8 mouse cellular contexts compared by ENCODE assay signal in the genomic region with DNA sequence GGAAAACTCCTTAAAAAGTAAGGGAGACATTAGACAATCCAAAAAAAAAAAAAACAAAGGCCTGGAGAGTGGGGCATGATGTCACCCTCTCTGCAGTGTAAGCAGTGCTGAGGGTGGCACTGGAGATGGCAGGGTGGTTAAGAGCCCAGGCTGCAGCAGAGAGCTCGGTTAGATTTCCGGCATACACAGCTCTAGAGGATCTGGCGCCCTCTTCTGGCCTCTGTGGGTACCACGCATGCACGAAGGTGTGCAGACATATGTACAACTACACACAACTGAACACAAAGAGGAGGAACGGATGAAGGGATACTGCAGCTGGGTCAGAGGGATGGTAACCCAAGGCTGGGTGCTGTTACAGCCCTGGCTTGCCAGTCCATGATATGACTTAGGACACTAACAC. TPM values are rescaled to one million over a fixed set of nuclear protein-coding genes. Genes with fewer than 3 reads are reported as not detected.
DNase-seq lines count a peak whose midpoint lies in the region; ATAC-seq and TF ChIP-seq lines count a peak whose summit lies in the region.
"Had no signal": no experiment of that assay in that cellular context is flagged by ENCODE, and none has a peak within 500 bp of the region (broad histone marks: within the 10 kb centered on the region; RNA-seq: fewer than 3 reads in every experiment).

No protein-coding gene starts in this region.

- peak; percentile 63 for DNase-seq in intestine, embryonic 14.5 days (ENCODE audit: low spot score)
- peak; percentile 66 for DNase-seq in ES-CJ7 (ENCODE audit: low read depth, low spot score)
- DNase-seq in adrenal gland, postnatal 10 days = peak; percentile 63
- peak in 1 of 3 experiments; percentile 11 for DNase-seq in liver, embryonic 14.5 days (ENCODE audit: low read depth in 3 of 3, low spot score in 3 of 3)
- DNase-seq in right cerebral cortex, postnatal 4 days = peak; percentile 70

- no peak overlapping the region for H3K27ac ChIP-seq in intestine, embryonic 14.5 days (ENCODE audit: low read depth)
- no peak overlapping the region for H3K27ac ChIP-seq in intestine, embryonic 16.5 days (ENCODE audit: low read length)
- no peak overlapping the region for H3K27ac ChIP-seq in liver, embryonic 14.5 days
- H3K27ac ChIP-seq: heart, embryonic 15.5 days had no signal

- no peak overlapping the region for H3K9ac ChIP-seq in intestine, embryonic 14.5 days (ENCODE audit: low read length)
- H3K9ac ChIP-seq in intestine, embryonic 16.5 days (ENCODE audit: low read depth, low read length) = no peak overlapping the region
- H3K9ac ChIP-seq in liver, embryonic 14.5 days (replicated peaks) = no peak overlapping the region
- H3K9ac ChIP-seq: heart, embryonic 15.5 days had no signal

- H3K9me3 ChIP-seq in intestine, embryonic 14.5 days (ENCODE audit: control insufficient read depth, low read length) = no peaks in the 10 kb centered on the region
- no peaks in the 10 kb centered on the region for H3K9me3 ChIP-seq in intestine, embryonic 16.5 days (ENCODE audit: control insufficient read depth, low read length)
- no peaks in the 10 kb centered on the region for H3K9me3 ChIP-seq in liver, embryonic 14.5 days (ENCODE audit: control insufficient read depth, low read length)
- H3K9me3 ChIP-seq: heart, embryonic 15.5 days had no signal

- ATAC-seq in intestine, embryonic 14.5 days (replicated peaks; ENCODE audit: low FRiP score, low TSS enrichment, low read depth) = no peak
- ATAC-seq in intestine, embryonic 16.5 days = no peak
- ATAC-seq in granulocyte monocyte progenitor cell, adult 5-6 weeks (replicated peaks; ENCODE audit: poor library complexity, severe bottlenecking) = peak; percentile 66
- no peak for ATAC-seq in liver, embryonic 14.5 days (ENCODE audit: insufficient read depth)

- no peaks in the 10 kb centered on the region for H3K27me3 ChIP-seq in intestine, embryonic 14.5 days (replicated peaks; ENCODE audit: control insufficient read depth, insufficient read depth, low read length)
- no peaks in the 10 kb centered on the region for H3K27me3 ChIP-seq in intestine, embryonic 16.5 days (replicated peaks; ENCODE audit: control insufficient read depth, insufficient read depth, low read length)
- no peaks in the 10 kb centered on the region for H3K27me3 ChIP-seq in liver, embryonic 14.5 days (ENCODE audit: control insufficient read depth, insufficient read depth, low read length)
- H3K27me3 ChIP-seq: heart, embryonic 15.5 days had no signal

- no peaks in the 10 kb centered on the region for H3K4me1 ChIP-seq in intestine, embryonic 14.5 days (replicated peaks; ENCODE audit: control insufficient read depth, insufficient read depth, low read length)
- no peaks in the 10 kb centered on the region for H3K4me1 ChIP-seq in intestine, embryonic 16.5 days (ENCODE audit: control insufficient read depth, insufficient read depth, low read length)
- H3K4me1 ChIP-seq in liver, embryonic 14.5 days (replicated peaks; ENCODE audit: control insufficient read depth in 2 of 2, insufficient read depth in 2 of 2, low read length in 1 of 2) = no peaks in the 10 kb centered on the region
- H3K4me1 ChIP-seq: heart, embryonic 15.5 days had no signal

- WGBS in intestine, embryonic 14.5 days = 58% methylated on average over 6 of the region's 6 CpGs
- WGBS in intestine, embryonic 16.5 days = 56% methylated on average over 6 of the region's 6 CpGs
- 45% methylated on average over 6 of the region's 6 CpGs for WGBS in liver, embryonic 14.5 days (ENCODE audit: insufficient replicate concordance)

- TF ChIP-seq CTCF in liver, embryonic 14.5 days (IDR thresholded peaks at IDR 0.05; ENCODE audit: low read depth) = peak; percentile 83

- TF ChIP-seq EP300 in liver, embryonic 14.5 days (IDR thresholded peaks at IDR 0.05; ENCODE audit: low read depth) = no peak

- H3K4me3 ChIP-seq in intestine, embryonic 14.5 days (ENCODE audit: low read depth, low read length) = no peak overlapping the region
- H3K4me3 ChIP-seq in intestine, embryonic 16.5 days (ENCODE audit: low read length) = no peak overlapping the region
- no peak overlapping the region for H3K4me3 ChIP-seq in liver, embryonic 14.5 days (ENCODE audit: insufficient read depth in 1 of 2, low read depth in 2 of 2, low read length in 2 of 2)
- H3K4me3 ChIP-seq: heart, embryonic 15.5 days had no signal

- H3K4me2 ChIP-seq in intestine, embryonic 14.5 days (ENCODE audit: low read length) = no peak overlapping the region
- H3K4me2 ChIP-seq in intestine, embryonic 16.5 days (ENCODE audit: low read depth, low read length) = no peak overlapping the region
- no peak overlapping the region for H3K4me2 ChIP-seq in liver, embryonic 14.5 days (ENCODE audit: low read depth)
- H3K4me2 ChIP-seq: heart, embryonic 15.5 days had no signal

- peaks cover 7% of the 10 kb centered on the region; the same call in 1 of the 2 replicates for H3K36me3 ChIP-seq in intestine, embryonic 14.5 days (ENCODE audit: control insufficient read depth, insufficient read depth, low read length)
- H3K36me3 ChIP-seq in intestine, embryonic 16.5 days (ENCODE audit: control insufficient read depth, insufficient read depth, low read length) = no peaks in the 10 kb centered on the region
- H3K36me3 ChIP-seq in liver, embryonic 14.5 days (replicated peaks; ENCODE audit: control insufficient read depth, insufficient read depth, low read depth) = no peaks in the 10 kb centered on the region

RNA-seq across cellular contexts. Expression of gene Uts2, which starts 10.0 kb away (rescaled TPM):
- not detected in 2 replicates for polyA plus RNA-seq in intestine, embryonic 14.5 days (2014; fragmentation: Nextera tagmentation; extraction: Ambion mirVana)
- polyA plus RNA-seq in intestine, embryonic 16.5 days (2015; fragmentation: Nextera tagmentation; extraction: Ambion mirVana) = not detected in 2 replicates
- not detected for total RNA-seq in adrenal gland, postnatal 10 days (2021)
- not detected in 2 replicates for total RNA-seq in granulocyte monocyte progenitor cell, adult 5-6 weeks (2014; fragmentation: Nextera tagmentation)
- not detected in 2 replicates for total RNA-seq in granulocyte monocyte progenitor cell, adult 5-6 weeks (2017)
- polyA plus RNA-seq in liver, embryonic 14.5 days (2012; rRNA removed) = not detected in 2 replicates
- not detected in 2 replicates for polyA plus RNA-seq in liver, embryonic 14.5 days (2014; fragmentation: Nextera tagmentation; extraction: Ambion mirVana)
- polyA plus RNA-seq: heart, embryonic 15.5 days had no signal

RNA-seq across cellular contexts. Expression of gene Per3, which starts 37.5 kb away (rescaled TPM):
- 6.0 and 7.0 TPM in 2 replicates for polyA plus RNA-seq in intestine, embryonic 14.5 days (2014; fragmentation: Nextera tagmentation; extraction: Ambion mirVana)
- 3.1 and 3.7 TPM in 2 replicates for polyA plus RNA-seq in intestine, embryonic 16.5 days (2015; fragmentation: Nextera tagmentation; extraction: Ambion mirVana)
- 10 to 100 TPM; 25.6 to 39.7 TPM for total RNA-seq in adrenal gland, postnatal 10 days (2021)
- total RNA-seq in granulocyte monocyte progenitor cell, adult 5-6 weeks (2014; fragmentation: Nextera tagmentation) = 11.2 and 21.2 TPM in 2 replicates
- total RNA-seq in granulocyte monocyte progenitor cell, adult 5-6 weeks (2017) = 10.4 and 12.1 TPM in 2 replicates
- polyA plus RNA-seq in liver, embryonic 14.5 days (2012; rRNA removed) = 2.2 and 2.3 TPM in 2 replicates
- polyA plus RNA-seq in liver, embryonic 14.5 days (2014; fragmentation: Nextera tagmentation; extraction: Ambion mirVana) = 2.4 and 2.9 TPM in 2 replicates

RNA-seq across cellular contexts. Expression of gene Vamp3, which starts 50.8 kb away (rescaled TPM):
- polyA plus RNA-seq in intestine, embryonic 14.5 days (2014; fragmentation: Nextera tagmentation; extraction: Ambion mirVana) = 71.5 and 90.5 TPM in 2 replicates
- polyA plus RNA-seq in intestine, embryonic 16.5 days (2015; fragmentation: Nextera tagmentation; extraction: Ambion mirVana) = 122 TPM in 2 replicates
- 10 to 100 TPM; 87.4 to 91.7 TPM for total RNA-seq in adrenal gland, postnatal 10 days (2021)
- 75.4 and 79.8 TPM in 2 replicates for total RNA-seq in granulocyte monocyte progenitor cell, adult 5-6 weeks (2014; fragmentation: Nextera tagmentation)
- 66.9 and 76.8 TPM in 2 replicates for total RNA-seq in granulocyte monocyte progenitor cell, adult 5-6 weeks (2017)
- 17.9 and 24.7 TPM in 2 replicates for polyA plus RNA-seq in liver, embryonic 14.5 days (2012; rRNA removed)
- polyA plus RNA-seq in liver, embryonic 14.5 days (2014; fragmentation: Nextera tagmentation; extraction: Ambion mirVana) = 11.0 and 14.0 TPM in 2 replicates
